Mouse (Mus musculus) thymus, adult 2 months (tissue): ENCODE measurements around the gene Bysl.

Experiments
- CTCF ChIP-seq: fragments of 200-500 bp; IDR thresholded peaks from 2 replicates; pipeline ENCODE4 v1.5.1; 2012; ENCODE audit warnings: mild to moderate bottlenecking, control low read depth, low read length, moderate library complexity, borderline replicate concordance; ENCODE audit not compliant: control insufficient read depth, poor library complexity, insufficient read depth; ENCODE audit errors: extremely low read depth
- POLR2A ChIP-seq: fragments of 200-500 bp; IDR thresholded peaks from 2 replicates; pipeline ENCODE4 v1.6.1; 2012; ENCODE audit warnings: mild to moderate bottlenecking, low read length, control low read depth, moderate library complexity; ENCODE audit not compliant: control insufficient read depth, poor library complexity, insufficient read depth; ENCODE audit errors: extremely low read depth

DNA sequence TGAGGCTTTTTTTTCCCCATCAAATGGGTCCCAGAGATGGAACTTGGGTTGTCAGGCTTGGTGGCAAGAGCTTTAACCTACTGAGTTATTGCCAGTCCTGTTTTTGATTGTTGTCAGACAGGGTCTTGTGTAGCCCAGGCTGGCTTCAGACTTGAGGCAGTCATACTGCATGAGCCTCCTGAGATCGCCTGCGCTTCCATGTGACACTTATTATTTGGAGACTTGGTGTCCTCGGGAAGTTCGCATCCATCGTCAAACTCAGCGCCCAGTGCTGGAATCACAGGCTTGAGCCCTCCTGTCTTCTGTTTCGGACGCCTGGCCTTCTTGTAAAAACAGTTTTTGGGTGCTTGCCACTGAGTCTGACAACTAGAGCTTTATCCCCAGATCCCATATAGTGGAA lies 4.8 kb upstream of the Bysl start:
- TF ChIP-seq CTCF (no peak), POLR2A (no peak)
